Mouse (Mus musculus) cerebellum, postnatal 36 days (tissue): Measurements from ENCODE around the gene 2310022A10Rik.
"Not testable (repeated sequence)": the region's sequence is repeated elsewhere in the genome, so short reads cannot be mapped to it uniquely, and the experiment has no call there.

Experiments used
- DNase-seq, 2 experiments: peaks; one replicate each; pipeline ENCODE4 v3.0.0; 2021 to 2022; ENCODE audit warnings: mixed read lengths in 2 of 2

The 2310022A10Rik gene

GRCm38 (mm10) chr7:27621028-27621427, 68.0 kb downstream of the 2310022A10Rik start:
- peak; percentile 56 to 57 for DNase-seq

- no peak for DNase-seq
Observed at GRCm38 (mm10) chr7:27622234-27622633, 69.2 kb downstream of the 2310022A10Rik start.

GRCm38 (mm10) chr7:27624967-27625366, 71.9 kb downstream of the 2310022A10Rik start:
- DNase-seq: no peak

GRCm38 (mm10) chr7:27627707-27628106, 74.7 kb downstream of the 2310022A10Rik start:
- DNase-seq: no peak

- no peak for DNase-seq
Observed at GRCm38 (mm10) chr7:27628190-27628589, 75.2 kb downstream of the 2310022A10Rik start.

- not testable (repeated sequence) for DNase-seq
Observed at GRCm38 (mm10) chr7:27628816-27629215, 75.8 kb downstream of the 2310022A10Rik start.

GRCm38 (mm10) chr7:27631439-27631838, 78.4 kb downstream of the 2310022A10Rik start:
- DNase-seq: peak; percentile 55 to 71
